Mouse (Mus musculus) heart, embryonic 15.5 days (tissue): ENCODE data around the gene Aamp. TPM values are rescaled to one million over a fixed set of nuclear protein-coding genes. Genes with fewer than 3 reads are reported as not detected.

Source experiments
- ATAC-seq: fragments of 200-750 bp; cut with Nextera tagmentation; replicated peaks from 2 replicates; pipeline ENCODE4 v1.8.0; 2017; ENCODE audit warnings: low read depth, moderate TSS enrichment; ENCODE audit not compliant: insufficient number of reproducible peaks, insufficient read depth, low FRiP score
- H3K27ac ChIP-seq: fragments of 300-500 bp; sonication (generic); 2 replicates; pipeline ENCODE4 v1.5.1; 2015; ENCODE audit warnings: mild to moderate bottlenecking, inconsistent platforms
- H3K27me3 ChIP-seq: fragments of 300-500 bp; sonication (generic); 2 replicates; pipeline ENCODE4 v1.6.1; 2015; ENCODE audit warnings: inconsistent platforms
- H3K36me3 ChIP-seq: fragments of 300-500 bp; sonication (generic); 2 replicates; pipeline ENCODE4 v1.6.1; 2015; ENCODE audit warnings: mild to moderate bottlenecking, inconsistent platforms
- H3K4me1 ChIP-seq: fragments of 300-500 bp; sonication (generic); replicated peaks from 2 replicates; pipeline ENCODE4 v1.6.1; 2015; ENCODE audit warnings: inconsistent platforms
- H3K4me2 ChIP-seq: fragments of 300-500 bp; sonication (generic); 2 replicates; pipeline ENCODE4 v1.6.1; 2015; ENCODE audit warnings: inconsistent platforms, mild to moderate bottlenecking, moderate library complexity
- H3K4me3 ChIP-seq: fragments of 300-500 bp; sonication (generic); 2 replicates; pipeline ENCODE4 v1.5.1; 2015; ENCODE audit warnings: mild to moderate bottlenecking, inconsistent platforms
- H3K9ac ChIP-seq: fragments of 300-500 bp; sonication (generic); 2 replicates; pipeline ENCODE4 v1.6.1; 2015; ENCODE audit warnings: mild to moderate bottlenecking, inconsistent platforms
- H3K9me3 ChIP-seq: fragments of 300-500 bp; sonication (generic); replicated peaks from 2 replicates; pipeline ENCODE4 v1.6.1; 2016; ENCODE audit warnings: inconsistent platforms
- WGBS: fragments of 180-500 bp; shearing (Covaris S2); methylation state at CpG from one replicate; pipeline ENCODE4 v1.1.7; 2015; ENCODE audit warnings: mixed read lengths; 5-methylcytosine and 5-hydroxymethylcytosine counted together
- polyA plus RNA-seq: library from polyadenylated mRNA; unstranded; fragments of >200 nt; fragmentation: Nextera tagmentation; extraction: Ambion mirVana; gene quantifications from 2 replicates; pipeline ENCODE4 v1.2.1, GENCODE M21; 2015

The Aamp gene
- polyA plus RNA-seq, 1 experiment from 2014 or later: 168 TPM

- Histone ChIP-seq H3K36me3 (peaks cover 54% of the 10 kb centered on the region), H3K4me2 (peak overlapping the region; percentile 9; the same call in 1 of the 2 replicates), H3K4me1 (peaks cover 44% of the 10 kb centered on the region), H3K9ac (no peak overlapping the region; the same call in 1 of the 2 replicates), H3K4me3 (no peak overlapping the region), H3K27me3 (no peaks in the 10 kb centered on the region), H3K27ac (peak overlapping the region; percentile 74), H3K9me3 (no peaks in the 10 kb centered on the region)
- no peak for ATAC-seq
- WGBS: 60% methylated on average over 5 of the region's 5 CpGs
These were observed 35.1 kb downstream of the Aamp start for GRCm38 (mm10) chr1:74249331-74249980.

GRCm38 (mm10) chr1:74248799-74249198, 35.7 kb downstream of the Aamp start:
- peak; percentile 74 for ATAC-seq
- H3K36me3 ChIP-seq: peaks cover 48% of the 10 kb centered on the region

GRCm38 (mm10) chr1:74245525-74245924, 39.0 kb downstream of the Aamp start:
- WGBS: 76% methylated on average over 2 of the region's 2 CpGs
- no peak for ATAC-seq
- H3K9me3 ChIP-seq: no peaks in the 10 kb centered on the region
- no peak overlapping the region for H3K4me2 ChIP-seq
- 0 out of 2 replicates have a peak overlapping the region, but pooled peaks have one; percentile 15 for H3K27ac ChIP-seq
- no peaks in the 10 kb centered on the region for H3K27me3 ChIP-seq
- no peak overlapping the region for H3K9ac ChIP-seq
- peaks cover 19% of the 10 kb centered on the region for H3K36me3 ChIP-seq
- no peak overlapping the region for H3K4me3 ChIP-seq
- peaks cover 60% of the 10 kb centered on the region for H3K4me1 ChIP-seq

More at GRCm38 (mm10) chr1:74248799-74249198, 35.7 kb downstream of the Aamp start:
- Histone ChIP-seq H3K4me3 (no peak overlapping the region), H3K27ac (peak overlapping the region; percentile 74), H3K9ac (no peak overlapping the region), H3K27me3 (no peaks in the 10 kb centered on the region), H3K4me1 (peaks cover 45% of the 10 kb centered on the region), H3K9me3 (no peaks in the 10 kb centered on the region), H3K4me2 (peak overlapping the region; percentile 9; the same call in 1 of the 2 replicates)
- 33% methylated on average over 1 of the region's 1 CpGs for WGBS

GRCm38 (mm10) chr1:74240832-74241231, 43.7 kb downstream of the Aamp start:
- WGBS: 37% methylated on average over 4 of the region's 4 CpGs
- Histone ChIP-seq H3K27ac (peak overlapping the region; percentile 90), H3K9ac (0 out of 2 replicates have a peak overlapping the region, but pooled peaks have one; percentile 11), H3K4me2 (peak overlapping the region; percentile 83), H3K9me3 (no peaks in the 10 kb centered on the region), H3K36me3 (no peaks in the 10 kb centered on the region), H3K27me3 (no peaks in the 10 kb centered on the region), H3K4me3 (peak overlapping the region; percentile 13; the same call in 1 of the 2 replicates), H3K4me1 (peaks cover 65% of the 10 kb centered on the region)
- ATAC-seq: no peak

- H3K9ac ChIP-seq: peak overlapping the region; percentile 11; the same call in 1 of the 2 replicates
- ATAC-seq: peak; percentile 51
These were observed 44.2 kb downstream of the Aamp start for GRCm38 (mm10) chr1:74240311-74240710.

GRCm38 (mm10) chr1:74239618-74240017, 44.9 kb downstream of the Aamp start:
- peak overlapping the region; percentile 87 for H3K4me3 ChIP-seq
- no peaks in the 10 kb centered on the region for H3K9me3 ChIP-seq
- H3K36me3 ChIP-seq: no peaks in the 10 kb centered on the region
- H3K27me3 ChIP-seq: no peaks in the 10 kb centered on the region
- peak overlapping the region; percentile 90 for H3K27ac ChIP-seq
- no peak for ATAC-seq
- H3K9ac ChIP-seq: peak overlapping the region; percentile 35
- H3K4me1 ChIP-seq: peaks cover 56% of the 10 kb centered on the region
- peak overlapping the region; percentile 83 for H3K4me2 ChIP-seq
- WGBS: 16% methylated on average over 11 of the region's 11 CpGs

More at GRCm38 (mm10) chr1:74240311-74240710, 44.2 kb downstream of the Aamp start:
- Histone ChIP-seq H3K27ac (peak overlapping the region; percentile 90), H3K36me3 (no peaks in the 10 kb centered on the region), H3K9me3 (no peaks in the 10 kb centered on the region), H3K4me3 (peak overlapping the region; percentile 13; the same call in 1 of the 2 replicates), H3K27me3 (no peaks in the 10 kb centered on the region), H3K4me2 (peak overlapping the region; percentile 83), H3K4me1 (peaks cover 63% of the 10 kb centered on the region)
- WGBS: 15% methylated on average over 6 of the region's 6 CpGs

GRCm38 (mm10) chr1:74239162-74239561, 45.4 kb downstream of the Aamp start:
- peaks cover 52% of the 10 kb centered on the region for H3K4me1 ChIP-seq
- H3K4me3 ChIP-seq: peak overlapping the region; percentile 87
- no peak for ATAC-seq
- H3K9me3 ChIP-seq: no peaks in the 10 kb centered on the region
- WGBS: 9% methylated on average over 7 of the region's 7 CpGs
- peak overlapping the region; percentile 35 for H3K9ac ChIP-seq
- H3K36me3 ChIP-seq: no peaks in the 10 kb centered on the region
- no peaks in the 10 kb centered on the region for H3K27me3 ChIP-seq
- peak overlapping the region; percentile 83 for H3K4me2 ChIP-seq
- H3K27ac ChIP-seq: peak overlapping the region; percentile 90

GRCm38 (mm10) chr1:74238136-74238535, 46.4 kb downstream of the Aamp start:
- no peak for ATAC-seq
- peaks cover 45% of the 10 kb centered on the region for H3K4me1 ChIP-seq
- H3K36me3 ChIP-seq: no peaks in the 10 kb centered on the region
- H3K9ac ChIP-seq: peak overlapping the region; percentile 99
- WGBS: 31% methylated on average over 1 of the region's 1 CpGs
- H3K4me2 ChIP-seq: peak overlapping the region; percentile 83
- H3K9me3 ChIP-seq: no peaks in the 10 kb centered on the region
- H3K4me3 ChIP-seq: peak overlapping the region; percentile 87
- H3K27me3 ChIP-seq: no peaks in the 10 kb centered on the region
- peak overlapping the region; percentile 97 for H3K27ac ChIP-seq

- H3K27ac ChIP-seq: peak overlapping the region; percentile 97
- H3K9ac ChIP-seq: peak overlapping the region; percentile 99
- H3K27me3 ChIP-seq: no peaks in the 10 kb centered on the region
- peaks cover 45% of the 10 kb centered on the region for H3K4me1 ChIP-seq
- ATAC-seq: no peak
- H3K4me3 ChIP-seq: peak overlapping the region; percentile 87
- no peaks in the 10 kb centered on the region for H3K36me3 ChIP-seq
- 20% methylated on average over 5 of the region's 5 CpGs for WGBS
- peak overlapping the region; percentile 83 for H3K4me2 ChIP-seq
- H3K9me3 ChIP-seq: no peaks in the 10 kb centered on the region
These were observed 46.9 kb downstream of the Aamp start for GRCm38 (mm10) chr1:74237671-74238070.

GRCm38 (mm10) chr1:74236590-74237317, 47.8 kb downstream of the Aamp start:
- Histone ChIP-seq H3K27ac (peak overlapping the region; percentile 97), H3K9ac (peak overlapping the region; percentile 99), H3K9me3 (no peaks in the 10 kb centered on the region), H3K4me2 (peak overlapping the region; percentile 83), H3K27me3 (no peaks in the 10 kb centered on the region), H3K4me1 (peaks cover 39% of the 10 kb centered on the region), H3K36me3 (no peaks in the 10 kb centered on the region), H3K4me3 (peak overlapping the region; percentile 87)
- ATAC-seq: peak; percentile 43; the same call in 1 of the 2 replicates
- WGBS: under 1% methylated on average over 49 of the region's 57 CpGs

GRCm38 (mm10) chr1:74235938-74236589, 48.5 kb downstream of the Aamp start, which contains the start of gene Arpc2:
Arpc2 (plus strand) TSS chr1:74236084.
- no peaks in the 10 kb centered on the region for H3K9me3 ChIP-seq
- H3K4me3 ChIP-seq: peak within 1 kb of the TSS; percentile 87
- ATAC-seq: peak; percentile 90
- H3K4me2 ChIP-seq: peak within 1 kb of the TSS; percentile 83
- no peaks in the 10 kb centered on the region for H3K36me3 ChIP-seq
- peaks cover 37% of the 10 kb centered on the region for H3K4me1 ChIP-seq
- H3K27ac ChIP-seq: peak within 1 kb of the TSS; percentile 97
- no peaks in the 10 kb centered on the region for H3K27me3 ChIP-seq
- 2% methylated on average over 48 of the region's 55 CpGs for WGBS
- peak within 1 kb of the TSS; percentile 99 for H3K9ac ChIP-seq
